ENCODE assay signal across 8 mouse cellular contexts in the genomic region with DNA sequence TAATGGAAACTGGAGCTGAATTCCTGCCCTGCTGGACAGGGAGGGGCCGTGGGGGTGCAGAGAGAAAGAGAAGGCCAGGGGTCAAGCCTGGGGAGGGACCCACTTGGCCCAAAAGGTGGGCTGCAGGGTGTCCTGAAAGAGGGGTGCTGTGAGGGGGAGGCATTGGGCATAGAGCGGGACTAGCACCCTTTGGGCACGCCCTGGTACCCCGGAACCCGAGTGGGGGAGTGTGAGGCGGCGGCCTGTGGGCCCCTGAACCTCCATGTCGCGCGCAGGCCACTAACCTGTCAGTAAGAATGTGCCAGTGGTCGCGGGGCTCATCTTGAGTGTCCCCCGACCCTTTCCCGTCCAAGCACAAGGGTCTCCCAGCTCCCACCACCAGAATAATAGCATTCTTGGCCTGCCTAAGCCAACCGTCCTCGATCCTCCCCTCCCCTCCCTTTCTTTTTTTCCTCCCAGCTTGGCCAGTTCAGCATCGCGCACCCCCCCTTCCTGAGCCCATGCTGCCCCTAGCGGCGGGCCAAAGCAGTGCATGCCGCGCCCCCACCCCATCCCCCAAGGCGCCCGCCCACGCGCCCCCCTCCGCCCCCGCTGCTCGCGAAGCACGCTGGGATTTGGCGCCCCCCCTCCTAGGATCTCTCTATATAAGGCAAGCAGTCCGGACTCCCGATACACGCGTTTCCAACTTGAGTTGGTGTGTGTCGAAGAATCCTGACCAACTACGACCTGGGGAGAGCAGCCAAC. TPM values are rescaled to one million over a fixed set of nuclear protein-coding genes. Genes with fewer than 3 reads are reported as not detected.
DNase-seq lines count a peak whose midpoint lies in the region; ATAC-seq and TF ChIP-seq lines count a peak whose summit lies in the region.

TSS of gene Sgce (minus strand) at position 512 of the 744 bp plus-strand sequence.
TSS of gene Peg10 (plus strand) at position 611 of the 744 bp plus-strand sequence.

- H3K9me3 ChIP-seq in hindbrain, postnatal 0 days (ENCODE audit: low read length): 0 out of 2 replicates have a peak, but pooled peaks cover 4% of the 10 kb centered on the region

- peak within 1 kb of the TSS; percentile 65 for H3K4me2 ChIP-seq in hindbrain, postnatal 0 days (ENCODE audit: low read depth, low read length)

- H3K27ac ChIP-seq in hindbrain, postnatal 0 days: peak within 1 kb of the TSS; percentile 80

- 47% methylated on average over 34 of the region's 38 CpGs for WGBS in hindbrain, postnatal 0 days

- no peaks in the 10 kb centered on the region for H3K36me3 ChIP-seq in hindbrain, postnatal 0 days (ENCODE audit: insufficient read depth, low read length)

- peak; percentile 73 for DNase-seq in adipocyte (ENCODE audit: low spot score)
- peak; percentile 88 for DNase-seq in gastrocnemius, postnatal 10 days
- peak; percentile 84 for DNase-seq in hindbrain, postnatal 0 days (ENCODE audit: low spot score)
- peak; percentile 23 to 54 for DNase-seq in left cerebral cortex, adult 9 months (ENCODE audit: low spot score in 2 of 2)
- DNase-seq in retina, postnatal 7 days (ENCODE audit: low read depth, low spot score): peak; percentile 52
- peak; percentile 44 for DNase-seq in urinary bladder, postnatal 10 days (ENCODE audit: low spot score)

- peak within 1 kb of the TSS; percentile 45 for H3K4me3 ChIP-seq in hindbrain, postnatal 0 days (ENCODE audit: low read length)

- H3K4me1 ChIP-seq in hindbrain, postnatal 0 days (ENCODE audit: insufficient read depth, low read length): no peaks in the 10 kb centered on the region

- H3K9ac ChIP-seq in hindbrain, postnatal 0 days (replicated peaks; ENCODE audit: low read length): peak within 1 kb of the TSS; percentile 62

- H3K27me3 ChIP-seq in hindbrain, postnatal 0 days (ENCODE audit: insufficient read depth, low read length): no peaks in the 10 kb centered on the region

- peak; percentile 72 for TF ChIP-seq CTCF in hindbrain, postnatal 0 days (IDR thresholded peaks at IDR 0.05; ENCODE audit: low read depth)

- peak; percentile 39; the same call in 1 of the 2 replicates for ATAC-seq in common myeloid progenitor, adult 5-6 weeks (replicated peaks; ENCODE audit: low read depth, poor library complexity, severe bottlenecking)
- peak; percentile 68 for ATAC-seq in hindbrain, postnatal 0 days
- ATAC-seq in megakaryocyte, adult 5-6 weeks (ENCODE audit: poor library complexity, severe bottlenecking): peak; percentile 47

RNA-seq across cellular contexts. Expression of gene Sgce, which starts in this region (rescaled TPM):
- 3.3 and 5.5 TPM in 2 replicates for total RNA-seq in common myeloid progenitor, adult 5-6 weeks (2017)
- total RNA-seq in gastrocnemius, postnatal 10 days (2021): 10 to 100 TPM; 36.2 to 43.2 TPM
- total RNA-seq in hindbrain, postnatal 0 days (2014; rRNA removed): 25.5 and 29.7 TPM in 2 replicates
- polyA plus RNA-seq in hindbrain, postnatal 0 days (2015; fragmentation: Nextera tagmentation; extraction: Ambion mirVana): 46.2 and 51.3 TPM in 2 replicates
- 0.21 TPM in 1 of 2 replicates, not detected in the other for total RNA-seq in megakaryocyte, adult 5-6 weeks (2015)
- 0.49 TPM in 1 of 2 replicates, not detected in the other for total RNA-seq in megakaryocyte, adult 5-6 weeks (2017)

RNA-seq across cellular contexts. Expression of gene Peg10, which starts in this region (rescaled TPM):
- total RNA-seq in common myeloid progenitor, adult 5-6 weeks (2017): 0.05 and 0.46 TPM in 2 replicates
- total RNA-seq in gastrocnemius, postnatal 10 days (2021): 10 to 100 TPM; 27.9 to 37.8 TPM
- 58.1 and 59.6 TPM in 2 replicates for total RNA-seq in hindbrain, postnatal 0 days (2014; rRNA removed)
- 3.9 and 4.0 TPM in 2 replicates for polyA plus RNA-seq in hindbrain, postnatal 0 days (2015; fragmentation: Nextera tagmentation; extraction: Ambion mirVana)
- total RNA-seq in megakaryocyte, adult 5-6 weeks (2015): not detected in 2 replicates
- total RNA-seq in megakaryocyte, adult 5-6 weeks (2017): not detected in 2 replicates

Comparison
In these comparisons a context has a peak if more than half of its experiments do, and no peak if none do; other contexts are left out.
1. Peak in every context shown above with its lines: DNase-seq, ATAC-seq, H3K4me3 ChIP-seq and H3K27ac ChIP-seq.
2. RNA of gene Peg10 (total RNA-seq): 58.1 to 59.6 TPM in hindbrain, postnatal 0 days and 27.9 to 37.8 TPM in gastrocnemius, postnatal 10 days; 0.05 to 0.46 TPM in common myeloid progenitor, adult 5-6 weeks and not detected in megakaryocyte, adult 5-6 weeks; every median in the first group is over 10 times any median in the second.
3. Peak in ATAC-seq in megakaryocyte, adult 5-6 weeks; RNA of the genes that start here not detected or under 1 TPM.